Mouse (Mus musculus) neural tube, postnatal 0 days (tissue): ENCODE measurements around the gene Insm1. TPM values are rescaled to one million over a fixed set of nuclear protein-coding genes. Genes with fewer than 3 reads are reported as not detected.

Experiments used
- polyA plus RNA-seq: library from polyadenylated mRNA; unstranded; fragments of >200 nt; fragmentation: Nextera tagmentation; extraction: Ambion mirVana; gene quantifications from 2 replicates; pipeline ENCODE4 v1.2.1, GENCODE M21; 2015

The Insm1 gene
- polyA plus RNA-seq, result 0.70 TPM in 2 replicates

DNA sequence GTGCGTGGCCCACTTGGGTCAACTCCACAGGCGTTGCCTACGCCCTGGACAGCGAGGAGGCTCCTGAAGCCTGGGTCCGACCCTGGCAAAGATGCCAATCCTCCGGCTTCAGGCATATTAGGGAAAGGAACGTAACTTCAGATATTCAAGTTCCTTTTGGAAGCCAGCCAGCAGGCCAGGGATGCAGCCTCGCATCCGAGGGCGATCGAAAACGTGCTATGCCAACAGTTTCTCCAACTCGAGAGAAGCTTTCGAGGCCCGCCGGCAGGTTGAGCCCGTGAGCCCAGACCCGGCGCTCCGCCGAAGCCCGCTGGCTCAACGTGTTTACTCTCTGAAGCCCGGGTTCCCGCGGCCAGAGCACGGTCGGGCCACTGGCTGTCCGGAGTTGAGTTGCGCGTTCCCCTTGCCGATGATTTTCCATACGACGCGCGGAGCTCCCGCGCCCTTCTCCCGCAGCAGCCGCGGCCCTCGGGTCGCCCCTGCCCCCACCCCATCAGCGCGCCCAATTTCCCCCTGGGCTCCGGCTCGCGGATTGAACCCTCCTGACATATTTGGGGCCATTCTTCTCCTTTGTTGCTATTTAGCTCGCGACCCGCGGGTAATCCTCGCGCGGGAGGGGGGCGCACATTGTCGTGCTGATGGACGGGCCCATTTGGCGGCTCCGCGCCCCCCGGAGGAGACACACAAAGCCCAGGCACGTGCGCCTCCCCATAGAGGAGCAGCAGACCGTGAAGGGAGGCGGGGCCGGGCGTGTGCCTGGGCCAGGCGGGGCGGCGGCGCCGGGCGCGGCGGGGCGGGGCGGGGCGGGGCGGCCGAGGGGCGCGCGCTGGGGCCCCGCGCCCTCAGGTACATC is at the start of gene Insm1:
Gene Insm1 (plus strand): TSS at position 846 of the 853 bp plus-strand sequence.

